Mouse (Mus musculus): ENCODE results near the gene Smarca2.

GRCm38 (mm10) chr19:26564850-26565249 lies 40.0 kb upstream of the Smarca2 start:
- TF ChIP-seq CTCF (IDR thresholded peaks at IDR 0.05; ENCODE audit: low read depth) = no peak
- no peak for TF ChIP-seq EP300 (IDR thresholded peaks at IDR 0.05; ENCODE audit: low read depth)

Measured in liver, embryonic 14.5 days (tissue).